Mouse (Mus musculus) thymus, postnatal 10 days (tissue): ENCODE measurements around the gene Rnf216.

ENCODE experiments used
- DNase-seq, 2 experiments: peaks; one replicate each; pipeline ENCODE4 v3.0.0; 2021; ENCODE audit warnings: low spot score in 2 of 2

Gene Rnf216

DNA sequence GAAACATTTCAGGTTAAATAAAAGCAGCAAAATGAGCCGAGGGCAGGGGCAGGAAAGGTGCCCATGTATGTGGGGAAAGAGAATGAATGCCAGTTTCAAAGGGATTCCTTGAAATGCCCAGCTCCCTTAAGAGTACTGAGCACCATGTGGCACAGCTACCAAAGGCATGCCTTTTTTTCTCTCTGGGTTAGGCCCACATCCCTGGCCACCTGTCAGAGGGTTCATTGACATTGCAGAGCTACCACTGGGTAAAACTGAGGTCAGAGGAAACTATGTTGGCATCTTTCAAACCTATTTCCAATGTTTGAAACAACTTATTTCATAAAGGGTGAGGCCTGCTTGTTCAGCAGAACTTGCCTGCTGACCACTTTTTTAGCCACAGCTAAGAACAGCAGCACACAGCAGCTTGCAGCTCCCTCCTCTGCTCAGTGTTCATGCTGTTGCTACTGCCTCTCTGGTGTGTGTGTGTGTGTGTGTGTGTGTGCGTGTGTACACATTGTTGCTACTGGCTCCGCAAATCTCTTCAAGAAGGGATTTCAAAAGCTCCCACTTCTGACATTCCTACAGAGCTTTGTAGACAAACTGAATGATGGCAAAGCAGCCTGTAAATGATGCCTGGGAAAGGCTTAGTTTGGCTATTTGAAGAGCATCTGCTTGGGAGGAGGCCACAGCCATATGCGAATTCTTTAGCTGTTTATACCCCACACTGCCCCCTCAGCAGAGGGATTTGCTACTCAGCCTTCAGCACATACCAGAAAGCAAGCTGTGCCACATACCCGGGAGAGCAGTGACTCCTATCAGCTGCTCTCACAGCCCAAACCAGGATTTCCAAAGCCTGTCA is 59.4 kb downstream of the Rnf216 start:
- DNase-seq, result no peak

- no peak for DNase-seq
Observed at GRCm38 (mm10) chr5:143052677-143053076, 60.1 kb downstream of the Rnf216 start.

DNA sequence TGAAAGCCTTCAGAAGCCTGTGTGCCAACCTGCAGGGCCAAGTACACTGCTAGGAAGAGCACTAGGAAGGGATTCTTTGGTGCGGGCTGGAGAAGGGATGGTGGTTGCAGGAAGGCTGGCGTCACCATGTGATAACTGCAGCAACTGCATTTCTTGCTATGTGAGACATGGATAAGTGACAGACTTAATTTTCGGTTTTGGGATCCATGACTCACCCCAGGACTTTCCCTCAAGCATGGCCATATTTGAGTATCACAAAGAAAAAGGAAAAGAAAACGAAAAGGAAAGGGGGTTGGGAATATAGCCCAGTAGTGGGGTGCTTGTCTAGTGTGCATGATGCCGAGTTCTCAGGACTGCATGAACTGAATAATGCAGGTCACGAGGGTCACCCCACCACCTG is 60.9 kb downstream of the Rnf216 start:
- DNase-seq, result no peak

DNA sequence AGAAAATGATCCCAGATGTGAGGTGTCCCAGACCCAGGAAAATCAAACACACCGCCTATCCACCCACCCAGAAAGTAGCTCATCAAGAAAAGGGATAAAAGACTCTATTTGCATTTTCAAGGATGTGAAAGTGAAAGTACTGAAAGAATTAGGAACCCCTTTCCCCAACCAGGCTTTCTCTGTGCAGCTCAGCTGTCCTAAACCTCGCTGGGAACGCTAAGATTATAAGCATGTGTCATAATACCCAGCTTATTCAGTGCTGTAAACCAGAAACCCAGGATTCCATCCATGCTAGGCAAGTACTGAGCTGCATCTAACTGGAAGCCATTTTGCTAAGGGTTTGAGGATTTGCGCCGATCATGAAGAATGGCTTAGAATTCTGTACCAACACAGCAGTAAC is 62.5 kb downstream of the Rnf216 start:
- no peak for DNase-seq

DNA sequence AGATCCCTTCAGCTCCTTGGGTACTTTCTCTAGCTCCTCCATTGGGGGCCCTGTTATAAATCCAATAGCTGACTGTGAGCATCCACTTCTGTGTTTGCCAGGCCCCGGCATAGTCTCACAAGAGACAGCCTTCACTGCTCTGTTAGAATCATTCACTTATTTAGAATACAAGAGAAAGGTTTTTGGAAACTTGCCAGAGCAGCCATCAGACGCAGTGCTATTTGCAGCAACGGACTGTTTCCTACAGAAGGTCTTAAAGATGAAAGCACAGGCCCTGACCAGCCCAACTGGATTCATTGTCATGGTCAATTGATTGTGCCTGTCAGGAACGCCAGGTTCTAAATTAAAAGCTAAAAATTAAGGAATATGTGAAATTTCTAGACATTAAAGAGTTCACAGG is 63.0 kb downstream of the Rnf216 start:
- no peak for DNase-seq

DNA sequence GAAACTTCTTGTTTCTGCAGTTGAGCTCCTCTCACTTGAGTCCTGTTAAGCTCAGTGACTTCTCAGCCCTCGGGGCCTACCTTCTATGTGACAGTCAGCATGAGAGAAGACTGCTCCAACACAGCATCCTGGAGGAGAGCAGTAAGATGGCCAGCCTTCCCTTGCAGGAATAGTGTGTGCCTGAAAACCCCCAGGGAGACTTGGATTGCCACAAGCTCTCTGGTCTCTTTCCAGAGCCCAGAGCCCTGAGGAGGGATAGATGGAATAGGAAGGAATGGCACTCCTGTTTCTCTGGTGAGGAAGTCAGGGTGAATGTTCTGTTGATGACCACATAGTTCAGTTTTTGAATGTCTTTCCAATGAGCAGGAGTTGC is 63.8 kb downstream of the Rnf216 start:
- no peak for DNase-seq

- DNase-seq, result no peak
Observed at GRCm38 (mm10) chr5:143048232-143049012, 64.4 kb downstream of the Rnf216 start.

DNA sequence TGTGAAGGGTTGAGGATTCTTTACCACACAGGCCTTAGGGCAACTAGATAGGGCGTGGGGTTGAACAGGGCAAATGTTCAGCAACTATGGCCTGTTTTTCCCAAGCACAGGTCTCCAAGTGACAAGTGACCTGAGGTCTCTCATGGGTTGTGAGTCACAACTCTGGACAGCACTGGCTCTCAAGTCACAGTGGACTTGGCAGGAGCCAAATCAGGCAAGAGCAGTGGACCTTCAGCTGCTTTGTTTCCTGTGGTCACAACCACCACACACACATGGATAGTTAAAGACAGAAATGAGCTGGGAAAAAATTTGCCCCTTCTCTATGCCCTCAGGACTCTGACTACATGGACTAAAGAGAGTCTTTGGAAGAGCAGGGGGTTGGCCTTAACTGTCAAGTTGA is 65.2 kb downstream of the Rnf216 start:
- no peak for DNase-seq

DNA sequence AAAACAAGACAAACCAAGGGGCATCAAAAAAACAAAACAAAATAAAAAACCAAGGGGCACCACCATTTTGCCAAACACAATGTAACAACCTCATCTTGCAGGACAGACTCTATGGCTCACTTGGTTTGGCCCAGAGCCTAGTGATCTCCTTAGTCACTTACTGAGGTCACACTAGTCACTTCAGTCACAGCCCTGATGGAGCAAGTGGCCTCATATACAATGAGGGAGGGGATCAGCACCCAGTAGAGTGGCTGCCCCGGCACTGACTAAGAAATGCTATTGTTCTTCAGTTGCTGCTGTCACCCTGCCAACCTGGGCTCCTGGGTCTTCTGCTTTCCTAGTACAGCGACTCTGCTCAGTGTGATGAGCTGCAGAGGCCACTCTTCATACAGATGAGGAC is 68.9 kb downstream of the Rnf216 start:
- DNase-seq, result no peak

DNA sequence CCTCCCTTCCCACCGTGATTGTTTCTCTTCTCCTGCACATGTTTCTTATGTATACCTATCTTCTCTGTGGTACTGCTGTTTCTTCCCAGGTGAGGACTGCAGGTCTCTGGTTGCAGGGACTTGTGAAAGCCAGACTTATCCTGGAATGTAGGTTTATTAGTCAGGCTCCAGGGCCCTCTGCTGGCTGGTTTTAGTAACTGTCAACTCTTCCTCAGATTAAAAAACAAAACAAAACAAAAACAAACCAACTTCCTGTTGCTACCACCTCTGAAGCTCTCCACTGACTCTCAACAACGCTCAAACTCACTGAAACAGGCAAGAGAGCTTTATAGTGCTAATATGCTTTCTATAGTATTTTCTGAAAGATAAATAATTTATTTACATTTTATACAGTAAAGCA is 69.5 kb downstream of the Rnf216 start:
- DNase-seq, result peak in 1 of 2 experiments; percentile 20

GRCm38 (mm10) chr5:143038794-143039193 is 74.0 kb downstream of the Rnf216 start:
- DNase-seq, result no peak

DNA sequence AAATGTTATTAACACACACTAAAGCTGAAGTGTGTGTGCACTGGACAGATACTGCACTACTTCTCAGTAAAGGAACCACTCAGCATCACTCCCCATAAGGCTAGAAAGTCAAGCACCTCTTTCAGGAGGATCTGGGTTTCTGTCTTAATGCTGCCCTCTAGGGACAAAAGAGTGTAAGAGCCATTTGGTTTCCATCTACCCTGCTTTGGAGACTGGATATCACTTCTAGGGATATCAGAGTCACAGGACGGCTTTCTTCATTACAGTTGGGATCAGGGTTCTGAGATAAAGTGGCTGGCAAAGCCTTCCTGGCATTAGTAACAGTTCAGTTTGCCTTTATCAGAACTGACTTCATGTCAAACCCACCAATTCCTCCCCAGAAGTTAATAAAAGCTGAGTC is 75.6 kb downstream of the Rnf216 start:
- peak; percentile 4 to 48 for DNase-seq

DNA sequence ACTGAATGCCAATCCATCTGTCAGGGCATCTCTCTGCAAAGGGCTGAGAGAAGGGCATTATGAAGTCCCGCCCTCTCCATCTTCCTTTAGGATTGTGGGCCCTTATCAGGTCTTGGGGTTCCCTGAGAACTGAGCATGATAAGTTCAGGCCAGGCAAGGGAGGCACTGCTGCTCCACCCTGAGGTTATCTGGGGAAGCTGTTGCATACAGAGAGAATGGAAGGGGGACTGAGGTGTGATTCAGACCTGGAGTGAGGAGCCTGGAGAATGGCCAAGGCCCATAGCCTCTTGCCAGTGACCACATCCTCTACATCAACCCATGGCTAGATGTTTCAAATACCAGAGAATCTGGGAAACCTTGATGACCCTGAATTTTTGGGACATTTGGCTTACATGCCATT is 76.7 kb downstream of the Rnf216 start:
- no peak for DNase-seq

DNA sequence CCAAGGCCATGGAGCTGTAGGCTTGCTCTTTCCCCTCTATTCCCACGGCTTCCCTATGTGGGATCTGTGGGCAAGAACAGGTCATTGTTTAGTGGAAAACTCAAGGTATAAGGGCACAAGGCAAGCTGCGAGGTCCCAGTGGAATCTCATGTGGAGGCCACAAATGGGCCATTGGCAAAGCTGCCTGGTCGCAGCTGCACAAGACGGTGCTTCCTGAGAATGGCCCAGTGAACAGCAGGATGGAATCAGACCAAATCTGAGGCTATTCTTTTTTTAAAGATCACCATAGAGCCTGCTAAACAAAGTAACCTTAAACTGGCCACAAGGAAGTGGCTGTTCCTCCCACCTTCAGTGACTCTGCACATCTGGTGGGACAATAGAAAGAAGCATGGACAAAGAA is 77.5 kb downstream of the Rnf216 start:
- DNase-seq, result no peak

DNA sequence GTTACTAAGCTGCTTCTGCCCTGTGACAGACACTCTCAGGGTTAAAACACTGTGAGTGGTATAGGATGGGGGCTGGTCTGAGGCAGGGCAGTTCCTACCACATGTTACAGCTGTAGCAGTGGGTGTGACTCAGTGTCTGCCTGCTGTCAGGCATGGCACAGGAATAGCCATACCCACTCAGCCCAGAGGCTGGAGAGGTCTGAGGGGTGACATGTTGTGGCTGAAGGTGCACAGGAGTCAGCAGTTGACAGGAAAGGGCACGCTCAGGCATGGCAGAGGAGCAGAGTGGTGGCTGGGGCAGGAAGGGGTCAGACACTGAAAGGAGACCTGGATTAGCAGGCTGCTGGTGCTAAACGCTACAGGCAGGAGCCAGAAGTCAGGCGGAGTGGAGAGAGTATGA is 78.7 kb downstream of the Rnf216 start:
- no peak for DNase-seq

DNA sequence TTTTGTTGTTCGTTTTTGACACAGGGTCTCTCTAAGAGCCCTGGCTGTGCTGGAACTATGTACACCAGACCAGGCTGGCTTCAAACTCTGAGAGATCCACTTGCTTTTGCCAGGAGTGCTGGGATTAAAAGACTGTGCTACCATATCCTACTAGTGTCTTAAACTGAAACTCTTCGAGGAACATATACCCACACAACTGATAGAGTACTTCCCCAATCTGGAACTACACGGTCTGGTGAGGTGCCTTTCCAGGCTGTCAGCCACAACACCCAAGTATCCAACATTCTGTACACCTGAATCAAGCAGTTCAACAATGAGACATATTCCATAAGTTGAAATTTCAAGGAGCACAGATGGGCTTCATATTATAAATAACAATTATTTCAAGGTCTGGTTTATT is 79.5 kb downstream of the Rnf216 start:
- no peak for DNase-seq

GRCm38 (mm10) chr5:143032639-143033146 is 80.1 kb downstream of the Rnf216 start:
- no peak for DNase-seq

DNA sequence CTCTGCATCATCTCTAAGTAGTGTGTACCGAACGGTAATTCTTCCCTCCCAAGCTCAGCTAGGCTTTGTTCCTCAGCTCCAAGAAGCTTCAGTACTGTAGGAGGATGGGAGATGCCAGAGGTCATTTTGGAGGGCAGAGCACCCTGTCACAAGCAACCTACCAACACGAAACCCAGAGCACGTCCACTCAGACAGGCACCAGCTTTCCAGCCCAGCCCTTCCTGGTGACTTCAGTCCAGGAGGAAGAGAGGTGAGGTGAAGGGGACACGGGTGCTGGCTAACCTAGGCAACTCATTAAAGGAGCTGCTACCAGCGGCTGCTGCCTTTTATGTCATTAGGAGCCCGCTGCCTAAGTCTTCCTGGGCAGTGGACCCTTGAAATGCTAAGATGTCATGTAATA is 81.1 kb downstream of the Rnf216 start:
- DNase-seq, result no peak

DNA sequence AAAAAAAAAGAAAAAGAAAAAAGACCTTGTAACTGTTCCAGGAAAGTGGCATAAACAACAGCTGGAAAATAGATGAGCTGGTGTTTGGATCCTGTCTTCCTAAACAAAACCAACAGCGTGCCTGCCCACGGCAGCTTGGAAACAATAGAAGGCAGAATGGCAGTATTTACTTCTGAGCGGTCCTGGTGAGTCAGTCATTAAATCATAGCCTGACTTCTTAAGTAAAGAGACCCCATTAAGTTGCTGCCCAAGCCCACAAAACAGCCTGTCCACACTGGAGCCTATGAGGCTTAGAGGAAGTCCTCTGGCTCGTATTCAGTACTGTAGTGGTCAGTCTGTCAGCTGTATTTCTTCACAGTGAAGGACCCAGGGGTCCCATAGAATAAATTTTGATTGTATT is 81.6 kb downstream of the Rnf216 start:
- no peak for DNase-seq

DNA sequence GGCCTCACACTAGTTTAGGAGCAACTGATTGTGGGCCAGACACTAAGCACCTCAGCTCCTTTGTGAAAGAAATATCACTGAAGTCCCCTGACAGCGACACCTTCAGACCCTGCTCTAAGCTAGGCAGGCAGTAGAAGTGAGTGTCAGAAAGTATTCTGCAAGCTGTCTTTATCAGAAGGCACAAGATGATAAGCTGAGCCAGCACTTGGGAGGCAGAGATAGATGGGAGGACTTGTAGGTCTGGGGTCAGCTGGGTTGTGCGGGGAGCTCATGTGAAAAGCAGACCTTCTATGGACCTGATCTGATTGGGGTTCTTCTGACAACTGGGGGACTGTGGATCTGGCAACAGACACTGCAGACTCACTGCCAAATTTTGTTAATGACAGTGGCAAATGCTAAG is 88.9 kb downstream of the Rnf216 start:
- DNase-seq, result no peak

DNA sequence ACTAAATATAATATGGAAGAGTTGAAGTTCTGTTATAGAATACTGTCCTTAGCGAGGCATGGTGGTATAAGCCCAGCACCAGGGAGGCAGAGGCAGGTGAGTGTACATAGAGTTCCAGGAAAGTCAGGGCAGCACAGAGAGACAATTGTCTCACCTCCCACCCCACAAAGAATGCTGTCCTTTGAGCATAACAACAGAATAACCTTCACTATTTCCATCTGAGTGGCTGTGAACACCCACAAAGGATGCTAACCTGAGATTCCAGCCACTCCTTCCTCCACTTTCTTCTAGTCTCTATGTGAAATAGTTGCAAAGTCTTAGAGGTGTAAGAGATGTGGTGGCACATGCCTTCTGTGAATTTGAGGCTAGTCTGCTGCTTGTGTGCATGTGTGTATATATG is 89.8 kb downstream of the Rnf216 start:
- no peak for DNase-seq

- DNase-seq, result no peak
Observed at GRCm38 (mm10) chr5:143017401-143017800, 95.4 kb downstream of the Rnf216 start.

DNA sequence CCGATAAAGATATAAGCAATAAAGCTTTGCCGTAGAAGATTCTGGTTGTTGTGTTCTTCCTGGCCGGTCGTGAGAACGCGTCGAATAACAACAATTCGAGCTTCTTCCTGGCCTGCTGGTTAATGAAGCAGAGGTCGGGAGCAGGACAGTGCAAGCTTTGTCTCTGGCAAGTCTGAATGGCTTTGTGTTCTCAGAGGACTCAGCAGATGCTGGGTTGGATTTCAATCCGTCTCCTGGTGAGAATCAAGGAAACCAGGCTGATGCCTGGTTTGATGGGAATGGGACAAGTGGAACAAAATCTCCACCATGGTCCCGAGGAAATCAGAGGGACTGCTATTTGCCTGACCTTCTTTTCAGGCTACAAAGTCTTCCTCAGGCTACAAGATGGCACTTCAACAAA is 103.4 kb downstream of the Rnf216 start:
- DNase-seq, result no peak
